Mouse (Mus musculus) heart, postnatal 0 days (tissue): ENCODE data around the gene Cntnap4.

Source experiments
- CTCF ChIP-seq: IDR thresholded peaks from 2 replicates; pipeline ENCODE4 v1.5.1; 2016; ENCODE audit warnings: antibody characterized with exemption, control low read depth, low read depth
- EP300 ChIP-seq: IDR thresholded peaks from 2 replicates; pipeline ENCODE4 v1.6.1; 2016; ENCODE audit warnings: antibody characterized with exemption, low read depth

DNA sequence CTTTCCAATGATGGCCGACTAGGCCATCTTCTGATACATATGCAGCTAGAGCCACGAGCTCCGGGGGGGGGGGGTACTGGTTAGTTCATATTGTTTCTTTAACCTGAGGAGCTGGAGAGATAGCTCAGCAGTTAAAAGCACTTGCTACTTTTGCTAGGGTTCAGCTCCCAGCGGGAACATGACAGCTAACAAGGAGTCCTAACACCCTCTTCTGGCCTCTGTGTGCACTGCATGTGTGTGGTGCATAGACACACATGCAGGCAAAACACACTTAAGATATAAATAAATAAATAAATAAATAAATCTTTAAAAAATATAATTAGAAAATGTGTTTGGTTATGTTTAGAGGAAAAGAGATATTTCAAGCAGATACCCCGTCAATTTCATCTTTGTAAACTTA is 339.7 kb downstream of the Cntnap4 start:
- TF ChIP-seq CTCF = no peak
- no peak for TF ChIP-seq EP300
